Mouse (Mus musculus): ENCODE results near the gene Pnp2. TPM values are rescaled to one million over a fixed set of nuclear protein-coding genes. Genes with fewer than 3 reads are reported as not detected.
A peak's percentile ranks its signal among the peaks of the same experiment; 100 is the strongest.
"Not testable (repeated sequence)": the region's sequence is repeated elsewhere in the genome, so short reads cannot be mapped to it uniquely, and the experiment has no call there.

Gene Pnp2
- polyA plus RNA-seq, 1 experiment from 2014 or later = 0.29 TPM

GRCm38 (mm10) chr14:50931493-50932020, 24.2 kb upstream of the Pnp2 start:
- peak overlapping the region; percentile 92 for H3K4me3 ChIP-seq
- H3K4me2 ChIP-seq (replicated peaks) = peak overlapping the region; percentile 62
- H3K36me3 ChIP-seq = peaks cover 25% of the 10 kb centered on the region
- peak overlapping the region; percentile 44 for H3K9ac ChIP-seq
- peaks cover 10% of the 10 kb centered on the region; the same call in 1 of the 2 replicates for H3K4me1 ChIP-seq
- H3K9me3 ChIP-seq = no peaks in the 10 kb centered on the region
- H3K27ac ChIP-seq = peak overlapping the region; percentile 93
- H3K27me3 ChIP-seq = no peaks in the 10 kb centered on the region
- peak; percentile 2; the same call in 1 of the 2 replicates for ATAC-seq (ENCODE audit: insufficient number of reproducible peaks, insufficient read depth, low FRiP score, low TSS enrichment)
- WGBS = 11% methylated on average over 12 of the region's 12 CpGs

- 67% methylated on average over 1 of the region's 1 CpGs for WGBS
- Histone ChIP-seq H3K4me3 (no peak overlapping the region), H3K9ac (no peak overlapping the region), H3K27me3 (no peaks in the 10 kb centered on the region), H3K36me3 (no peaks in the 10 kb centered on the region), H3K27ac (no peak overlapping the region), H3K9me3 (no peaks in the 10 kb centered on the region), H3K4me1 (no peaks in the 10 kb centered on the region), H3K4me2 (replicated peaks) (no peak overlapping the region)
- ATAC-seq (ENCODE audit: insufficient number of reproducible peaks, insufficient read depth, low FRiP score, low TSS enrichment) = no peak
Observed at GRCm38 (mm10) chr14:50936649-50937048, 19.1 kb upstream of the Pnp2 start.

- no peak overlapping the region for H3K27ac ChIP-seq
- no peaks in the 10 kb centered on the region for H3K9me3 ChIP-seq
- no peak overlapping the region for H3K4me3 ChIP-seq
- no peaks in the 10 kb centered on the region for H3K4me1 ChIP-seq
- no peaks in the 10 kb centered on the region for H3K27me3 ChIP-seq
- no peaks in the 10 kb centered on the region for H3K36me3 ChIP-seq
- no peak overlapping the region for H3K4me2 ChIP-seq (replicated peaks)
- 89% methylated on average over 3 of the region's 3 CpGs for WGBS
- no peak overlapping the region for H3K9ac ChIP-seq
- no peak for ATAC-seq (ENCODE audit: insufficient number of reproducible peaks, insufficient read depth, low FRiP score, low TSS enrichment)
Observed at GRCm38 (mm10) chr14:50938119-50938908, 17.5 kb upstream of the Pnp2 start.

- no peak for ATAC-seq (ENCODE audit: insufficient number of reproducible peaks, insufficient read depth, low FRiP score, low TSS enrichment)
Observed at GRCm38 (mm10) chr14:50938940-50939339, 16.9 kb upstream of the Pnp2 start.

GRCm38 (mm10) chr14:50943932-50944667, 11.7 kb upstream of the Pnp2 start, which contains the start of gene Gm49342:
TSS of gene Gm49342 (plus strand) at chr14:50944517.
- H3K9ac ChIP-seq = peak within 1 kb of the TSS; percentile 62
- H3K4me3 ChIP-seq = peak within 1 kb of the TSS; percentile 42
- peak; percentile 96 for ATAC-seq (ENCODE audit: insufficient number of reproducible peaks, insufficient read depth, low FRiP score, low TSS enrichment)
- H3K27ac ChIP-seq = peak within 1 kb of the TSS; percentile 86
- WGBS = 19% methylated on average over 31 of the region's 31 CpGs
- no peaks in the 10 kb centered on the region for H3K9me3 ChIP-seq
- no peaks in the 10 kb centered on the region for H3K27me3 ChIP-seq
- H3K36me3 ChIP-seq = no peaks in the 10 kb centered on the region
- H3K4me2 ChIP-seq (replicated peaks) = peak within 1 kb of the TSS; percentile 65
- H3K4me1 ChIP-seq = no peaks in the 10 kb centered on the region

More at GRCm38 (mm10) chr14:50938940-50939339, 16.9 kb upstream of the Pnp2 start:
- Histone ChIP-seq H3K36me3 (no peaks in the 10 kb centered on the region), H3K27me3 (no peaks in the 10 kb centered on the region), H3K4me1 (no peaks in the 10 kb centered on the region), H3K9me3 (no peaks in the 10 kb centered on the region), H3K27ac (no peak overlapping the region), H3K4me3 (no peak overlapping the region), H3K9ac (no peak overlapping the region), H3K4me2 (replicated peaks) (no peak overlapping the region)
- WGBS = 38% methylated on average over 2 of the region's 2 CpGs

GRCm38 (mm10) chr14:50944668-50945033, 11.1 kb upstream of the Pnp2 start:
- H3K27ac ChIP-seq = peak overlapping the region; percentile 86
- H3K36me3 ChIP-seq, H3K9me3 ChIP-seq, H3K4me1 ChIP-seq, H3K27me3 ChIP-seq: not testable (repeated sequence)
- H3K9ac ChIP-seq = peak overlapping the region; percentile 62
- under 1% methylated on average over 15 of the region's 15 CpGs for WGBS
- peak overlapping the region; percentile 65 for H3K4me2 ChIP-seq (replicated peaks)
- peak overlapping the region; percentile 42 for H3K4me3 ChIP-seq
- ATAC-seq (ENCODE audit: insufficient number of reproducible peaks, insufficient read depth, low FRiP score, low TSS enrichment) = peak; percentile 96

- 8% methylated on average over 6 of the region's 6 CpGs for WGBS
- H3K9me3 ChIP-seq; H3K4me1 ChIP-seq; ATAC-seq (ENCODE audit: insufficient number of reproducible peaks, insufficient read depth, low FRiP score, low TSS enrichment); H3K27me3 ChIP-seq; H3K36me3 ChIP-seq: not testable (repeated sequence)
- H3K27ac ChIP-seq = peak overlapping the region; percentile 86
- H3K4me3 ChIP-seq = peak overlapping the region; percentile 42
- H3K4me2 ChIP-seq (replicated peaks) = peak overlapping the region; percentile 65
- peak overlapping the region; percentile 62 for H3K9ac ChIP-seq
Observed at GRCm38 (mm10) chr14:50945081-50945480, 10.7 kb upstream of the Pnp2 start.

- not testable (repeated sequence) for H3K9me3 ChIP-seq; H3K4me1 ChIP-seq; H3K27ac ChIP-seq; H3K9ac ChIP-seq; ATAC-seq (ENCODE audit: insufficient number of reproducible peaks, insufficient read depth, low FRiP score, low TSS enrichment); H3K27me3 ChIP-seq; H3K36me3 ChIP-seq
- peak overlapping the region; percentile 65 for H3K4me2 ChIP-seq (replicated peaks)
- WGBS = 30% methylated on average over 3 of the region's 3 CpGs
- peak overlapping the region; percentile 42 for H3K4me3 ChIP-seq
Observed at GRCm38 (mm10) chr14:50945526-50945925, 10.3 kb upstream of the Pnp2 start.

GRCm38 (mm10) chr14:50955487-50955886, 305 bp upstream of the Pnp2 start:
- no peaks in the 10 kb centered on the region for H3K4me1 ChIP-seq
- no peak overlapping the region for H3K4me3 ChIP-seq
- 89% methylated on average over 10 of the region's 10 CpGs for WGBS
- no peak overlapping the region for H3K27ac ChIP-seq
- no peak overlapping the region for H3K4me2 ChIP-seq (replicated peaks)
- H3K9me3 ChIP-seq = no peaks in the 10 kb centered on the region
- no peak for ATAC-seq (ENCODE audit: insufficient number of reproducible peaks, insufficient read depth, low FRiP score, low TSS enrichment)
- H3K27me3 ChIP-seq = no peaks in the 10 kb centered on the region
- peaks cover 8% of the 10 kb centered on the region for H3K36me3 ChIP-seq
- H3K9ac ChIP-seq = no peak overlapping the region

GRCm38 (mm10) chr14:50956724-50957123, 932 bp downstream of the Pnp2 start:
- not testable (repeated sequence) for H3K9me3 ChIP-seq; H3K4me2 ChIP-seq (replicated peaks); H3K36me3 ChIP-seq; H3K4me3 ChIP-seq; ATAC-seq (ENCODE audit: insufficient number of reproducible peaks, insufficient read depth, low FRiP score, low TSS enrichment); H3K27ac ChIP-seq; H3K27me3 ChIP-seq; H3K9ac ChIP-seq; H3K4me1 ChIP-seq
- WGBS = 76% methylated on average over 6 of the region's 6 CpGs

GRCm38 (mm10) chr14:50957146-50957545, 1.4 kb downstream of the Pnp2 start:
- H3K27me3 ChIP-seq; H3K9ac ChIP-seq; H3K4me1 ChIP-seq; H3K9me3 ChIP-seq; H3K4me2 ChIP-seq (replicated peaks); H3K27ac ChIP-seq; H3K4me3 ChIP-seq; ATAC-seq (ENCODE audit: insufficient number of reproducible peaks, insufficient read depth, low FRiP score, low TSS enrichment); H3K36me3 ChIP-seq: not testable (repeated sequence)
- WGBS = 69% methylated on average over 3 of the region's 3 CpGs
